8 mouse cellular contexts compared by ENCODE assay signal in genomic region chr9:59486076-59486518, GRCm38 (mm10). TPM values are rescaled to one million over a fixed set of nuclear protein-coding genes. Genes with fewer than 3 reads are reported as not detected.
A peak's percentile ranks its signal among the peaks of the same experiment; 100 is the strongest.
DNase-seq lines count a peak whose midpoint lies in the region; TF ChIP-seq lines count a peak whose summit lies in the region.

No protein-coding gene starts in this region.

- DNase-seq in left cerebral cortex, adult 2 months (ENCODE audit: extremely low spot score in 1 of 2, low spot score in 2 of 2), result no peak
- no peak for DNase-seq in left cerebral cortex, adult 18-20 months (ENCODE audit: low spot score in 2 of 2)
- DNase-seq in ZHBTc4 (ENCODE audit: low read depth, low spot score), result peak; percentile 60
- DNase-seq in forebrain, embryonic 10.5 days (ENCODE audit: extremely low spot score, low spot score), result no peak
- DNase-seq in liver, adult 2 months (ENCODE audit: extremely low read depth, low read depth, low spot score), result no peak
- DNase-seq in thymus, postnatal 4 days, result no peak
- DNase-seq in gastrocnemius, postnatal 36 days, result no peak

- intact Hi-C loops in left cerebral cortex, adult 2 months (cut with DNase I), result loop anchor here (1.0 to 5.0 kb wide), 6 partner anchors 53 to 449 kb away; partner anchors contain the start of genes Adpgk, Bbs4, Hexa and Neo1
- intact Hi-C loops in gastrocnemius, postnatal 36 days (cut with DNase I), result loop anchor here (5.0 kb wide), 2 partner anchors 81 to 194 kb away; partner anchors contain the start of gene Adpgk

- no peak for TF ChIP-seq POLR2A in liver, adult 2 months (IDR thresholded peaks at IDR 0.05; ENCODE audit: extremely low read depth, insufficient read depth, low read length)
- TF ChIP-seq POLR2A in small intestine, adult 2 months (IDR thresholded peaks at IDR 0.05; ENCODE audit: low read depth, low read length), result no peak

- H3K4me3 ChIP-seq in left cerebral cortex, adult 2 months, result peak overlapping the region; percentile 90
- peak overlapping the region; percentile 100 for H3K4me3 ChIP-seq in forebrain, embryonic 10.5 days
- H3K4me3 ChIP-seq in liver, adult 2 months (ENCODE audit: insufficient read depth, low read depth, low read length), result peak overlapping the region; percentile 97
- peak overlapping the region; percentile 91 for H3K4me3 ChIP-seq in small intestine, adult 2 months (ENCODE audit: low read depth, low read length)

- peaks cover 10% of the 10 kb centered on the region for H3K79me2 ChIP-seq in liver, adult 2 months (ENCODE audit: control insufficient read depth, insufficient read depth, low read length)

- TF ChIP-seq CTCF in left cerebral cortex, adult 2 months (IDR thresholded peaks at IDR 0.05), result no peak
- no peak for TF ChIP-seq CTCF in liver, adult 2 months (IDR thresholded peaks at IDR 0.05; ENCODE audit: low read depth, low read length)
- TF ChIP-seq CTCF in small intestine, adult 2 months (IDR thresholded peaks at IDR 0.05; ENCODE audit: extremely low read depth, insufficient read length, insufficient replicate concordance, low read depth, low read length), result no peak

- no peaks in the 10 kb centered on the region for H3K27me3 ChIP-seq in forebrain, embryonic 10.5 days (ENCODE audit: poor library complexity, severe bottlenecking)
- no peaks in the 10 kb centered on the region for H3K27me3 ChIP-seq in liver, adult 2 months (ENCODE audit: control insufficient read depth, insufficient read depth, low read length)
- no peaks in the 10 kb centered on the region for H3K27me3 ChIP-seq in small intestine, adult 2 months (ENCODE audit: control insufficient read depth, insufficient read depth, low read length)

- peak overlapping the region; percentile 98 for H3K9ac ChIP-seq in liver, adult 2 months (ENCODE audit: low read depth, low read length)

- H3K4me1 ChIP-seq in forebrain, embryonic 10.5 days, result peaks cover 33% of the 10 kb centered on the region
- peaks cover 5% of the 10 kb centered on the region; the same call in 1 of the 2 replicates for H3K4me1 ChIP-seq in liver, adult 2 months (ENCODE audit: control insufficient read depth, insufficient read depth, low read length)
- H3K4me1 ChIP-seq in small intestine, adult 2 months (ENCODE audit: control insufficient read depth, insufficient read depth, insufficient read length, low read length), result no peaks in the 10 kb centered on the region

- 0% methylated on average over 71 of the region's 71 CpGs for WGBS in forebrain, embryonic 10.5 days
- WGBS in liver, adult 2 months, result under 1% methylated on average over 70 of the region's 71 CpGs
- WGBS in small intestine, adult 2 months, result 1% methylated on average over 71 of the region's 71 CpGs

- H3K36me3 ChIP-seq in forebrain, embryonic 10.5 days (replicated peaks), result peaks cover 12% of the 10 kb centered on the region
- H3K36me3 ChIP-seq in liver, adult 2 months (ENCODE audit: control insufficient read depth, insufficient read depth, low read length), result no peaks in the 10 kb centered on the region
- H3K36me3 ChIP-seq in small intestine, adult 2 months (ENCODE audit: control insufficient read depth, insufficient read depth, low read length), result no peaks in the 10 kb centered on the region

- H3K27ac ChIP-seq in left cerebral cortex, adult 2 months, result peak overlapping the region; percentile 80
- H3K27ac ChIP-seq in forebrain, embryonic 10.5 days, result peak overlapping the region; percentile 94
- H3K27ac ChIP-seq in liver, adult 2 months (replicated peaks; ENCODE audit: insufficient read depth, low read depth, low read length), result peak overlapping the region; percentile 83
- peak overlapping the region; percentile 95 for H3K27ac ChIP-seq in small intestine, adult 2 months (ENCODE audit: insufficient read depth, low read depth, low read length)

- no peaks in the 10 kb centered on the region for H3K9me3 ChIP-seq in forebrain, embryonic 10.5 days

RNA-seq across cellular contexts. Expression of gene Arih1, which starts 0.3 kb away (rescaled TPM):
- total RNA-seq in left cerebral cortex, adult 2 months (2021), result 100 to 1,000 TPM; 118 to 130 TPM
- total RNA-seq in left cerebral cortex, adult 18-20 months (2021), result 100 to 1,000 TPM; 115 to 121 TPM
- 17.3 and 17.8 TPM in 2 replicates for polyA plus RNA-seq in forebrain, embryonic 10.5 days (2016; fragmentation: Nextera tagmentation; extraction: Ambion mirVana)
- 26.6 and 31.4 TPM in 2 replicates for total RNA-seq in liver, adult 2 months (2014; rRNA removed)
- 9.5 and 10.2 TPM in 2 replicates for polyA plus RNA-seq in liver, adult 2 months (2012; rRNA removed)
- polyA plus RNA-seq in small intestine, adult 2 months (2012; rRNA removed), result 8.6 and 22.1 TPM in 2 replicates
- total RNA-seq in gastrocnemius, postnatal 36 days (2021), result 10 to 100 TPM; 87.9 to 90.4 TPM

RNA-seq across cellular contexts. Expression of gene Hexa, which starts 53.2 kb away (rescaled TPM):
- total RNA-seq in left cerebral cortex, adult 2 months (2021), result 10 to 100 TPM; 49.3 to 53.1 TPM
- total RNA-seq in left cerebral cortex, adult 18-20 months (2021), result 10 to 100 TPM; 48.4 to 54.1 TPM
- polyA plus RNA-seq in forebrain, embryonic 10.5 days (2016; fragmentation: Nextera tagmentation; extraction: Ambion mirVana), result 41.8 and 42.9 TPM in 2 replicates
- total RNA-seq in liver, adult 2 months (2014; rRNA removed), result 39.6 and 46.2 TPM in 2 replicates
- 38.9 and 46.2 TPM in 2 replicates for polyA plus RNA-seq in liver, adult 2 months (2012; rRNA removed)
- polyA plus RNA-seq in small intestine, adult 2 months (2012; rRNA removed), result 45.1 and 81.2 TPM in 2 replicates
- total RNA-seq in gastrocnemius, postnatal 36 days (2021), result 10 to 100 TPM; 22.6 to 23.6 TPM

RNA-seq across cellular contexts. Expression of gene Tmem202, which starts 53.5 kb away (rescaled TPM):
- total RNA-seq in left cerebral cortex, adult 2 months (2021), result 1 to 10 TPM; 3.7 to 4.1 TPM
- total RNA-seq in left cerebral cortex, adult 18-20 months (2021), result 1 to 10 TPM; 2.6 to 3.6 TPM
- polyA plus RNA-seq in forebrain, embryonic 10.5 days (2016; fragmentation: Nextera tagmentation; extraction: Ambion mirVana), result not detected in 2 replicates
- 0.18 TPM in 1 of 2 replicates, not detected in the other for total RNA-seq in liver, adult 2 months (2014; rRNA removed)
- polyA plus RNA-seq in liver, adult 2 months (2012; rRNA removed), result 0.07 TPM in 1 of 2 replicates, not detected in the other
- 0.34 TPM in 1 of 2 replicates, not detected in the other for polyA plus RNA-seq in small intestine, adult 2 months (2012; rRNA removed)
- under 1 TPM; 0.22 to 0.46 TPM for total RNA-seq in gastrocnemius, postnatal 36 days (2021)
